ENCODE assay signal across 21 mouse cellular contexts in genomic region chr2:29537334-29537733, GRCm38 (mm10).
DNase-seq lines count a peak whose midpoint lies in the region; ATAC-seq and TF ChIP-seq lines count a peak whose summit lies in the region.
"Had no signal": no experiment of that assay in that cellular context is flagged by ENCODE, and none has a peak within 500 bp of the region (broad histone marks: within the 10 kb centered on the region; RNA-seq: fewer than 3 reads in every experiment).

No protein-coding gene starts in this region.

- no peak overlapping the region for H3K9ac ChIP-seq in intestine, postnatal 0 days (ENCODE audit: low read depth, low read length)
- H3K9ac ChIP-seq in intestine, embryonic 15.5 days, result no peak overlapping the region
- no peak overlapping the region for H3K9ac ChIP-seq in liver, postnatal 0 days (replicated peaks)
- H3K9ac ChIP-seq in liver, embryonic 12.5 days, result no peak overlapping the region
- H3K9ac ChIP-seq in ES-E14 (ENCODE audit: insufficient read depth, low read depth, low read length, poor library complexity, severe bottlenecking), result no peak overlapping the region
- H3K9ac ChIP-seq in stomach, postnatal 0 days (ENCODE audit: low read length), result no peak overlapping the region
- no peak overlapping the region for H3K9ac ChIP-seq in midbrain, embryonic 13.5 days (replicated peaks)
- H3K9ac ChIP-seq: heart, embryonic 12.5 days; hindbrain, embryonic 12.5 days had no signal

- no peak overlapping the region for H3K4me2 ChIP-seq in intestine, postnatal 0 days (replicated peaks; ENCODE audit: low read depth)
- no peak overlapping the region for H3K4me2 ChIP-seq in intestine, embryonic 15.5 days (replicated peaks)
- H3K4me2 ChIP-seq in liver, postnatal 0 days (ENCODE audit: low read depth, low read length), result no peak overlapping the region
- H3K4me2 ChIP-seq in liver, embryonic 12.5 days, result no peak overlapping the region
- H3K4me2 ChIP-seq in stomach, postnatal 0 days (replicated peaks; ENCODE audit: low read depth), result no peak overlapping the region
- no peak overlapping the region for H3K4me2 ChIP-seq in midbrain, embryonic 13.5 days (replicated peaks)
- H3K4me2 ChIP-seq: heart, embryonic 12.5 days; hindbrain, embryonic 12.5 days had no signal

- no peak for ATAC-seq in intestine, postnatal 0 days
- no peak for ATAC-seq in intestine, embryonic 15.5 days
- no peak for ATAC-seq in liver, postnatal 0 days
- ATAC-seq in liver, embryonic 12.5 days, result no peak
- ATAC-seq in stomach, postnatal 0 days (ENCODE audit: low FRiP score, low TSS enrichment), result 0 out of 2 replicates have a peak, but pooled peaks have one; percentile 51
- no peak for ATAC-seq in midbrain, embryonic 13.5 days
- ATAC-seq: CD4-positive, CD25-positive, alpha-beta regulatory T cell, adult 4 months; forebrain, embryonic 16.5 days had no signal

- no peaks in the 10 kb centered on the region for H3K36me3 ChIP-seq in intestine, postnatal 0 days (ENCODE audit: control insufficient read depth, insufficient read depth)
- no peaks in the 10 kb centered on the region for H3K36me3 ChIP-seq in intestine, embryonic 15.5 days
- H3K36me3 ChIP-seq in liver, postnatal 0 days (replicated peaks; ENCODE audit: insufficient read depth, low read length), result no peaks in the 10 kb centered on the region
- H3K36me3 ChIP-seq in liver, embryonic 12.5 days, result no peaks in the 10 kb centered on the region
- no peaks in the 10 kb centered on the region for H3K36me3 ChIP-seq in ES-E14 (ENCODE audit: control insufficient read depth, insufficient read depth, low read length, poor library complexity, severe bottlenecking)
- no peaks in the 10 kb centered on the region for H3K36me3 ChIP-seq in stomach, postnatal 0 days (ENCODE audit: control insufficient read depth, insufficient read depth, low read length)
- no peaks in the 10 kb centered on the region for H3K36me3 ChIP-seq in midbrain, embryonic 13.5 days
- H3K36me3 ChIP-seq: forebrain, embryonic 10.5 days; heart, embryonic 12.5 days; hindbrain, embryonic 12.5 days; limb, embryonic 10.5 days; midbrain, embryonic 10.5 days had no signal

- TF ChIP-seq CTCF in intestine, postnatal 0 days (IDR thresholded peaks at IDR 0.05; ENCODE audit: low read depth), result peak; percentile 63
- peak; percentile 23 for TF ChIP-seq CTCF in liver, postnatal 0 days (IDR thresholded peaks at IDR 0.05; ENCODE audit: low read depth)
- peak; percentile 64 for TF ChIP-seq CTCF in stomach, postnatal 0 days (IDR thresholded peaks at IDR 0.05; ENCODE audit: low read depth)

- no peaks in the 10 kb centered on the region for H3K4me1 ChIP-seq in intestine, postnatal 0 days (replicated peaks; ENCODE audit: control insufficient read depth, insufficient read depth, low read length)
- no peaks in the 10 kb centered on the region for H3K4me1 ChIP-seq in intestine, embryonic 15.5 days (replicated peaks)
- no peaks in the 10 kb centered on the region for H3K4me1 ChIP-seq in liver, postnatal 0 days (ENCODE audit: insufficient read depth)
- H3K4me1 ChIP-seq in liver, embryonic 12.5 days, result no peaks in the 10 kb centered on the region
- peaks cover 0 to 7% of the 10 kb centered on the region in 2 experiments; a peak in 1 of 4 replicates for H3K4me1 ChIP-seq in ES-E14 (ENCODE audit: control insufficient read depth in 2 of 2, insufficient read depth in 2 of 2, low read length in 2 of 2, poor library complexity in 1 of 2)
- no peaks in the 10 kb centered on the region for H3K4me1 ChIP-seq in stomach, postnatal 0 days (replicated peaks; ENCODE audit: control insufficient read depth, insufficient read depth)
- H3K4me1 ChIP-seq in midbrain, embryonic 13.5 days (replicated peaks), result peaks cover 9% of the 10 kb centered on the region; the same call in 1 of the 2 replicates
- H3K4me1 ChIP-seq: limb, embryonic 10.5 days had no signal

- H3K4me3 ChIP-seq in intestine, postnatal 0 days (ENCODE audit: low read depth, low read length), result no peak overlapping the region
- H3K4me3 ChIP-seq in intestine, embryonic 15.5 days (replicated peaks), result no peak overlapping the region
- no peak overlapping the region for H3K4me3 ChIP-seq in liver, postnatal 0 days (ENCODE audit: low read depth, low read length)
- no peak overlapping the region for H3K4me3 ChIP-seq in liver, embryonic 12.5 days
- H3K4me3 ChIP-seq in ES-E14 (ENCODE audit: insufficient read depth in 1 of 2, low read depth in 1 of 2, low read length in 2 of 2, poor library complexity in 1 of 2, severe bottlenecking in 1 of 2), result no peak overlapping the region
- H3K4me3 ChIP-seq in stomach, postnatal 0 days (ENCODE audit: low read depth, low read length), result no peak overlapping the region
- H3K4me3 ChIP-seq in midbrain, embryonic 13.5 days (replicated peaks), result no peak overlapping the region
- H3K4me3 ChIP-seq: forebrain, embryonic 10.5 days; heart, embryonic 12.5 days; hindbrain, embryonic 12.5 days; limb, embryonic 10.5 days; midbrain, embryonic 10.5 days had no signal

- in situ Hi-C loops in ES-E14 (cut with MboI; ENCODE audit: low sequenced_read_pairs in 2 of 2, unreplicated experiment in 2 of 2), result no loop called here

- H3K27me3 ChIP-seq in intestine, postnatal 0 days (replicated peaks; ENCODE audit: control insufficient read depth, insufficient read depth, low read length), result no peaks in the 10 kb centered on the region
- no peaks in the 10 kb centered on the region for H3K27me3 ChIP-seq in intestine, embryonic 15.5 days (replicated peaks)
- no peaks in the 10 kb centered on the region for H3K27me3 ChIP-seq in liver, postnatal 0 days (ENCODE audit: insufficient read depth, low read length)
- H3K27me3 ChIP-seq in liver, embryonic 12.5 days (replicated peaks), result 0 out of 2 replicates have a peak, but pooled peaks cover 6% of the 10 kb centered on the region
- H3K27me3 ChIP-seq in stomach, postnatal 0 days (ENCODE audit: control insufficient read depth, insufficient read depth, low read length), result no peaks in the 10 kb centered on the region
- 0 out of 2 replicates have a peak, but pooled peaks cover 17% of the 10 kb centered on the region for H3K27me3 ChIP-seq in midbrain, embryonic 13.5 days
- H3K27me3 ChIP-seq: hindbrain, embryonic 12.5 days had no signal

- DNase-seq in liver, postnatal 0 days, result no peak
- DNase-seq in ES-E14 (ENCODE audit: low read depth, low spot score), result no peak
- peak; percentile 45 for DNase-seq in stomach, postnatal 0 days (ENCODE audit: low spot score)
- no peak for DNase-seq in heart, adult 11 months
- DNase-seq: adrenal gland, postnatal 36 days; gastrocnemius, postnatal 14 days; heart, adult 18-20 months; heart, postnatal 10 days; lung, adult 2 months; right cerebral cortex, adult 18-20 months had no signal

- WGBS in intestine, postnatal 0 days, result 59% methylated on average over 8 of the region's 8 CpGs
- 73% methylated on average over 8 of the region's 8 CpGs for WGBS in intestine, embryonic 15.5 days
- WGBS in liver, postnatal 0 days (ENCODE audit: insufficient replicate concordance), result 59% methylated on average over 8 of the region's 8 CpGs
- WGBS in liver, embryonic 12.5 days (ENCODE audit: insufficient replicate concordance), result 69% methylated on average over 8 of the region's 8 CpGs
- WGBS in stomach, postnatal 0 days, result 70% methylated on average over 8 of the region's 8 CpGs
- 83% methylated on average over 8 of the region's 8 CpGs for WGBS in midbrain, embryonic 13.5 days

- no peak for TF ChIP-seq EP300 in liver, postnatal 0 days (IDR thresholded peaks at IDR 0.05; ENCODE audit: low read depth)
- no peak for TF ChIP-seq EP300 in stomach, postnatal 0 days (optimal IDR thresholded peaks at IDR 0.05)

- H3K27ac ChIP-seq in intestine, postnatal 0 days (ENCODE audit: low read depth, low read length), result no peak overlapping the region
- H3K27ac ChIP-seq in intestine, embryonic 15.5 days, result no peak overlapping the region
- no peak overlapping the region for H3K27ac ChIP-seq in liver, postnatal 0 days (ENCODE audit: low read depth)
- H3K27ac ChIP-seq in liver, embryonic 12.5 days, result no peak overlapping the region
- H3K27ac ChIP-seq in ES-E14 (ENCODE audit: insufficient read depth, low read depth, low read length, poor library complexity, severe bottlenecking), result no peak overlapping the region
- H3K27ac ChIP-seq in stomach, postnatal 0 days (replicated peaks), result no peak overlapping the region
- H3K27ac ChIP-seq in midbrain, embryonic 13.5 days, result no peak overlapping the region
- H3K27ac ChIP-seq: forebrain, embryonic 10.5 days; hindbrain, embryonic 12.5 days; limb, embryonic 10.5 days had no signal

- no peaks in the 10 kb centered on the region for H3K9me3 ChIP-seq in intestine, postnatal 0 days (ENCODE audit: control insufficient read depth)
- no peaks in the 10 kb centered on the region for H3K9me3 ChIP-seq in intestine, embryonic 15.5 days
- H3K9me3 ChIP-seq in liver, postnatal 0 days (ENCODE audit: low read length), result no peaks in the 10 kb centered on the region
- H3K9me3 ChIP-seq in liver, embryonic 12.5 days (replicated peaks), result no peaks in the 10 kb centered on the region
- no peaks in the 10 kb centered on the region for H3K9me3 ChIP-seq in ES-E14 (ENCODE audit: control insufficient read depth, insufficient read depth, low read depth, low read length)
- no peaks in the 10 kb centered on the region for H3K9me3 ChIP-seq in stomach, postnatal 0 days (ENCODE audit: control insufficient read depth, low read length)
- no peaks in the 10 kb centered on the region for H3K9me3 ChIP-seq in midbrain, embryonic 13.5 days
- H3K9me3 ChIP-seq: forebrain, embryonic 10.5 days; heart, embryonic 12.5 days; hindbrain, embryonic 12.5 days; limb, embryonic 10.5 days; midbrain, embryonic 10.5 days had no signal

TF ChIP-seq in ES-E14, 5 proteins besides CTCF, POLR2A, EP300 and RAD21:
- TF ChIP-seq ZNF384 (IDR thresholded peaks at IDR 0.05; ENCODE audit: low read depth, low read length) (no peak), HCFC1 (IDR thresholded peaks at IDR 0.05; ENCODE audit: borderline replicate concordance, insufficient read depth, low read length) (no peak), CHD2 (IDR thresholded peaks at IDR 0.05; ENCODE audit: low read depth, low read length) (no peak), MAFK (IDR thresholded peaks at IDR 0.05; ENCODE audit: insufficient read depth, low read depth, low read length) (no peak), ZC3H11A (IDR thresholded peaks at IDR 0.05; ENCODE audit: borderline replicate concordance, low read depth, low read length) (peak; percentile 46; the same call in 1 of the 2 replicates)
TF ChIP-seq in ES-E14: peak in this region for 1.
